Mouse (Mus musculus) R1 (cell line): ENCODE measurements around the gene Ap1g2.

Experiments
- DNase-seq: peaks from one replicate; pipeline ENCODE4 v3.0.0-alpha.2; 2018; ENCODE audit warnings: low read depth, low spot score

Gene Ap1g2

DNA sequence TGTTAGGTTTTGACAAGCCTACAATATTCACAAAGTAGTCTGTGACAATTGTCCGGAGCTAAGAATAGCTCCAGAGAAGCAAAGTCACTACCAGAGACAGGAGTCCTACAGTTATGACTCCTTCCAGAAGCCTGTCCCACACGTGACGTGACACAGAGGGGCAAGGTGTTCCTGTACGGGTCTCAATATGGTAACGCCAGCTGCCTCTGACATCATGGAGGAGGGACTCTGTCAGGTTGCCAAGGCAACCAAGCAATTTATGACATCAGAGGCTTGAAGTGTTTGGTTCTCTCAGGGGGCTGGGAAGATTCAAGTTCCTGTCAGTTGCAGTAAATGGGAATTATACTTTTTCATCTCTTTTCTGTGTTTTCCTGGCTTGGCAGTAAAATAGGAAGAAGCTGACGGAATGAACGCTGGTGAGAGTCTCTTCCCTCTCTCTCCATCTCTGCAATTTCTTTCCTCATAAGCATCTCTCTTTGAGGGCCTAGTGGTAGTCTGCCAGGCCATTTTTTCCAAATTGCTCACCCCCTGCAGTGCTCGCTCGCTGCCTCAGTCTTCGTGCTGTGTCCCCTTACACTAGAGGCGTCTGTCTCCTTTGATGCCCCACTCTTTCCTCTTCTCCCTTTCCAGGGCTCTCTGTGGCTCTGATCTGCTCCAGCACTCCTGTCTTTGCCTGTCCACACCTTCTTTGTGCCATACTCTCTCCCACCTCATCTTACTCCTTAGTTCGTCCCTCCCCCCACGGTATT lies 17.0 kb downstream of the Ap1g2 start:
- peak; percentile 82 for DNase-seq

DNA sequence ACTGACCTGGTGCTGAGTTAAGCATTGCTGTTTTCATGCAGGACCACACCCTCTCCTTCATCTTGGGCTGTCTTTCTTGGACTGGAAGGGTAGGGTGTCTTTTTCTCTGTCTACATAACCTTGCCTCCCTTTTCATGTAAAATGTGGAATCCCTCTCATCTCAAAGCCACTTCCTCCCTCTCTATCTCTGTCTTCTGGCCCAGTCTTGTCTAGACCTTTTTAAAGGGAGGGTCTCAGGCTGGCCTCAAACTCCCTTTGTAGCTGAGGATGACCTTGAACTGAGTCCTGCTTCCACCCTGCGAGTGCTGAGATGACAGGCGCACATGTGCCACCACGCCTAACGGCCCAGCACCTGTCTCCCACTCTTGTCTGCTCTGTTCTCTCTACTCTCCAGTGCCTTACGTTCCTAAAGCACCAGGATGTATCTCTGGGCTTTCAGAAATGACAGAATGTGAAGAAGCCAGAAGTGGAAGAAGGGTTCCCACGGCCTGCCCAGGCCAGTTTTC lies 20.3 kb downstream of the Ap1g2 start:
- DNase-seq, result peak; percentile 100

DNA sequence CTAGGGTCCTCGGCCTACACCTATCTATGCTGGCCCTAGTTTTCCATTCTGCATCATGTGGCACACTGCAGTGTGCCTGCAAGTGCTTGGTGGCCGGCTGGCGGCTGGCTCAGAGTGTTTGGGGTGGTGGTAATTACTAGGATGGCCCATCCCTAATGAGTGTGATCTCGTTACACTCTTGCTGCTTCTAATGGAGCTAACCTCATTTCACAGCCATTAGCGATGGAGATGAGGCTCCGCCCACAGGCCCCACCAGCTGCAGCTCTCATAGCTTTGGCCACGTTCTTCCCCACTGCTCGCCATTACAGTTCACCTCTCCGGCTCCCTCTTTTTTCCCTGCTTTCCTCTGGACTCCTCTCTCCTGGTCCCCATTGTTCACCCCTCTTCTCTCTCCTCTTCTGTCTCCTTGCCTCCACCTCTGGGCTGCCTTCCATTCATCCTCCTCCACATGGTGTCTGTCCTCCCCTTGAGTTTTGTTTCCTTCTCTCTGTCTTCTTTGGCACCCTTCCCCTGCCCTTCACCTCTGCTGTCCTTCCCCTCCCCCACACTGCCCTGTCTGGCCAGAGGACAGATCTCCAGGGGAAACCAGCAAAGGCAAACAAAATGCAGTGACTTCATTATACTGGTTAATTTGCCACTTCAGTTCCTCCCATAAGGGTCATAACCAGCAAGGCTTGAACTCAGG lies 20.9 kb downstream of the Ap1g2 start:
- no peak for DNase-seq

DNA sequence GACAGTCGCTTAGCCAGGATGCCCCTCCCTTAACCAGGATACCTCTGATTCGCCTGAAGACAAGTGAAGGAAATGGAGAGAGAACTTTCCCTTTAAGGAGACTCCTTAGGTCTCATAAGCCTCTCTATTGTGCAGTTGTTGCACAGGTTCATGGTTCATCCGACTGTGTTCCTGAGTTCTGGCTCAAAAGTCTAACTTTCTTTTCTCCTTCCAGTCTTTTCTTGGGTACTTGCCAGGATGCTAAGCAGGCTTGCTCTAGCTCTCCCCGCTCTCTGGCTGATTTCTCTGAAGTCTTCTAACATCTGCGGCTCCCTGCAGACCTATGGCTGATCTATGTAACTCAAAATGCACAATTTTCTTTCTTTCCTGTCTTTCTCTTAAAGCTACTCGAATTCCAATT lies 22.9 kb downstream of the Ap1g2 start:
- DNase-seq, result no peak

DNA sequence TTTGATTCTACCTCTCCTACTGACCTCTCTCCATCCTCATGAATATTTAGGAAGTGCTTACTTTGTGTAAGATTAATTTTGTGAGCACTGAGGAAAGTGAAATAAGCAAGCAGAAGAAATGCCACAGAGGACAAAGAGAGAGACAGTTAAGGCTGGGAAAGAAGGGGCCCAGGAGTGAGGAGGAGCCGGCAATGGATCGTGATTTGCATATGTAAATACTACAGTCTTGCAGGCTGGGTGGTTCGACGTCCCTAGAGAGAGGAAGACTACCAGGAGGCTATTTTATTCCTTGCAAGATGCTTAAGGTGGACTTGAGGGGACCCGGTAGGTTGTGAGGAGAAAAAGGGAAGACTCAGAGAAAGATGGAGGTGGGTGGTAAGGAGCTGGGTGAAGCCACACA lies 25.3 kb downstream of the Ap1g2 start:
- no peak for DNase-seq

DNA sequence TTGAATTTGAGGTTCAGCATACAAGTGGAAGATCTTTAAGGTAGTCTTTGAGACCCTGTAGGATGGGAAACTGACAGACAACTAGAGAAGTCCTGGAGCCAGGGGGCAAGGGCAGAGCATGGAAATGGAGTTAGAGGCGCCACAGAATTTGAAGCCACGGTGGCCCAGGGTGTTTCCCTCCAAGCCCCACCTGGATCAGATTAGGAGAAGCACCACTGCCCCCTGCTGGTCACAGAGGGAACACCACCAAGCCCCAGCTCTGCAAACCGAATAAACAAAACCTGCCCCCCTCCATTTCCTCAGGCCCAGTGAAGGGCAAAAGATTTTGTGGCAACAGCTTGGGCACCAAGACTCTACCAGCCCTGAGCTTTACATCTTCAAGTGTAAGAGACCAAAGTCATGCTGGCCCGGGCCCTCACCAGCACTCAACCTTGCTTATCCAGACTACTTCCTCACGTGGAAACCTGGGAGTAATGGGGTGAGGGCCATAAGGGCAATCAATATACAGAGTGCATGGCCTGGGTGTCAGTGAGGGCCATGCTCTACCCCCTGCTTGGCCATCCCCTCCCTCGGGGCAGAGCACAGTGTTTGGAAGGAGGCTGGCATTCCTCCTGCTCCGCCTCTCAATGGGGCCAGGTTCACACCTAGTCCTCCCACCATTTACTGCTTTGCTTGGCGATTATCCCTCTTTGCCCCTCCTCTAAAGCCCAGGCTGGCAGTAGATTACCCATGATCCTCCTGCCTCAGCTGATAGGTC lies 27.0 kb downstream of the Ap1g2 start:
- peak; percentile 91 for DNase-seq

DNA sequence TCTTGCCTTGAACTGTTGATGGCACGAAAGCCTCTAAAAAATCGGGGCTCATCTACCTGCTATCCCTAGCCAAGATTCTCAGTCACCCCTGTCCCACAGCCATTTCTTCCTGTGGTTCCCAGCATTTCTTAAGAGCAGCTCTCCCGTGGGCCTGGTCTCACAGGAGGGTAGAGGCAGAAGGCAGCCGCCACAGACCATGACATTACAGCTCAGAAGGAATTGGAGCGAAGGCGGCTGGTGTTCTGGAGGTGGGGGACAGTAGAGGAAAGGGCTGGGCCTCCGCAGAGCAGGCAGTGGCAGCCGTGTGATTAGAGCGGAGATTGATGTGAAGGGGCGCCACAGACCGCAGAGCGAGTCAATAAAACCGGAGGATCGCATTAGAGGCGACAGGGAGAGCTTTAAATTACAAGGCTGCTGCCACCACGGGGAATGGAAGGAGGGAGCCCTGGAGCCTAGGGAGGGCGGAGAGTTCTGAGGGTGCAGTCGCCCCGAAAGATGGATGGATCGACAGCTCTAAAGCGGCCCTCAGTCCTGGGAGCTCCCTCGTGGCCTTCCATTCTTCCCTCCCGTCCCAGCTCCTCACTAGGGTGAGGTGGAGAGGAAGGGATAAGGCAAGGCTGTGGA lies 27.9 kb downstream of the Ap1g2 start:
- DNase-seq, result no peak

DNA sequence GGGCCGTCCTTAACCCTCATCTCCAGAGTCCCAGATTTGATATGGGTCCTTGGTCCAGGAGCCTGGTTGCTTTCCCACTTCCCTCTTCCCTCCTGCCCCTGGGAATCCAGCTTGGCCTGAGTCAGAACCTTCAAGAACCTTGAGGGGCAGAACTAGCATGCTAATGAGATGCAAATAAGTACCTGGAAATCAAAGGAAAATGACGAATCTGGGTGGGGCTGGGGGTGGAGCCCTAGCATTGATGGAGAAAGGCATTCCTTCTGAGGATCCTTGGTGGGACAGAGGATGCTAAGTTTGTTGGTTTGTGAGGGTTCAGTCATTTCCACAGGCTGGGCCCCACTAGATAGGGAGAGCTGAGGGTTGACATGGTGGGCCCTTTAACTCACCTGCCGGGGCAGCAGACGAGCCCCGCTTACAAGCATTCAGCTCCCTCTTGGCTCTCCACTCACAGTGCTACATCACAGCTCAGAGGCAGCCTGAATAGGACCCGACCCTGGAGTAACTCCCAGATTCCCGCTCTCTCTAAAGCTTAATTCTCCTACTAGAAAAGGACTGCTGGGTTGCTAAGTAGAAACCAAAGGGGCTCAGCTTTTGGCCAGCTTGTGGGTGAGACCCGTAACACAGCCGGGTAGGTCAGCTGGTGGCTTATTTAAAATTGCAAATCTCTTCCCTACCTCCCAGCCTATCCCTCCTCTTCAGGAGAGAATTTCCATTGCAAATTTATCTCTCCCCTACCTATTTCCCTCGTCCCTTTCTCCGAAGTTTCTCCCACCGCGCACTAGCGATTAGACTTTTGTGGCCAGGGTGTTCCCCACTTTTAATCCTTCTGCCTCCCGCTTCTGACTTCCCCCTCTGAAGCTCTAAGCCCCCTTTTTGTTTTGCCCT lies 28.7 kb downstream of the Ap1g2 start:
- peak; percentile 97 for DNase-seq

DNA sequence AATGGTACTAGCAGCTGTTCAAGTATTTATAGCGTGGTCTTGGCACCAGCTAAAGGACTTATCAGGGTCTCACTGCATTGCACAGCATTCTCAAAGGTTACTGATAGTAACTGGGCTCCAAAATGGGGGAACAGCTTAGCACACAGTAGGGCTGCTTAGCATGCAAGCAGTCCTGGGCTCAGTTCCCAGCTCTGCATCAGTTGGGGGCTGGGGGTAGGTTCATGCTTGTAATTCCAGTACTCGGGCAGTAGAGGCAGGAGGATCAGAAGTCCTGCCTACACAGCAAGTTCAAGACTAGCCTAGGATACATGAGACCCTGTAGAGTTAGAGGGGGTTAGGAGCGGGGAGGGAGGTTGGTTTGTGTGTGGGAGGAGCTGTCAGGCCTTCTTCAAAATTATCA lies 29.4 kb downstream of the Ap1g2 start:
- peak; percentile 86 for DNase-seq

DNA sequence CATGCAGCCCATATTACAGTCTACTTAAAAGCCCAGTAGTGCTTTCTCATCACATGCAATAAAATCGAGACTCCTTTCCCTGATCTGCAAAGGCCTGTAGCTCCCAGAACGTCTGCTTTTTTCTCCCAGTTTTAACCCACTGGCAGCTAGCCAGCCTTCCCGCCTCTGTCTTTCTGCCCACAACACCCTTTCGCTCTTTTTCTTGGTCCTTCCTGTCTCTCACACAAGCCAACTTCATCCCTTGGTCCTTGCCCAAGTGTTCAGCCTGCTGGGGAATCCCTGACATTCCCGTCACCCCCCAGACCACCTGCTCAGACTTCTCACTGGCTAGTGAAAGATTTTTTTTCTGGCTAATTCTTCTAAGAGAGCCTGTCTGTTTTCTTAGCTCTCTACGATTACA lies 30.2 kb downstream of the Ap1g2 start:
- no peak for DNase-seq

DNA sequence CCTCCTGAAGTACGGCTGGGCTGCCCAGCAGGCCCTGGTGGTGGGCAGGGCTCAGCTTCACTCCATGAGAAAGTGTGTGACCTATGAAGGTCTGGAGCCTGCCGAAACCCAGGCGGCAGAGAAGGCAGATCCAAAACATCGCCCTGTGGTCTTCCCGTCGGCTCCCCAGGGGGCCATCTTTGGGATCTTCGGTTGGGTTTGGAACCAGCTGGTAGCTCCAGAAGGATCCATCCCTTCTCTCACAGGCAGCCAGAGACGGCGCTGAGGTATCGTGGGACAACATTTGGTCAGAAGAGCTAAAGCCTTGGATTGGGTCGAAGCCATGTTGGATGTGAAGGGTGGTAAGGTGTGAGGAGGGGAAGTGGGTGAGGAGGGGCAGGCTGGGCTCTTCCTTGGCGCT lies 32.0 kb downstream of the Ap1g2 start:
- no peak for DNase-seq

DNA sequence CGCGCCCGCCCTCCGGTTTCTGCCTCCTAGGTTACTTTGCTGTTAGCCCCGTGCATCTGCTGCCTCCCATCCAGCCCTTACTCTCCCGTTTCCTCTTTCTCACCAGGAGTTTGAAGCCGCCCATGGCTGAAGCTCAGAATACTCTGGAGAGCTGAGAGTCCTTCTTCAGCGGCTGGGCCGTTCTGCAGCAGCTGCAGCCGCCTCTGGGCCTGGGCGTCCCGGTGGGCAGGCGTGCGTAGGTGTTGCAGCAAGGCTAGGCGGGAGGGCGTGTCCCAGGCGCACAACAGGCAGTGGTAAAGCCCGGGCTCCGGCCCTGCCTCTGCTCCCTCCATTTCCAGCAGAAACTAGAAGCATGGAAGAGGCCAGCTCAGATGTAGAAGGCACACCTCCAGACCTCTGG lies 34.6 kb downstream of the Ap1g2 start:
- peak; percentile 76 for DNase-seq

DNA sequence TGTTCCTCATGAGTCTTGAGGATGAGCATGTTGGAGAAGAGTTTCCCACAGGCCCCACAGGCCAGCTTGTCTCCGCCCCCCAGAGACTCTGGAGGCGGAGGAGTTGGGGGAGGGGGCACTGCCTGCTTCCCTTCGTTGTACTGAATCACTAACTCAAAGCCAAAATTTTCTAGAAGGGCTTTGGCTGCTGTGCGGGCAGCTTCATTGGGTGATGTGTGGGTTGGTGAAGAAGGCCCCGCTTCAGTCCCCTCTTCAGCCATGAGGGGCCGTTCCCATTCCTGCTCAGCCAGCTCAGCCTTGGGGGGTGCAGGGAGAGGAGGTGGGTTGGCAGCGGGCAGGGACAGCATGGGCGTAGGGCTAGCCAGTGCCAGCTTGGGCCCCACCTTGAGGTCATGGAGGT lies 40.4 kb downstream of the Ap1g2 start:
- DNase-seq, result peak; percentile 58

DNA sequence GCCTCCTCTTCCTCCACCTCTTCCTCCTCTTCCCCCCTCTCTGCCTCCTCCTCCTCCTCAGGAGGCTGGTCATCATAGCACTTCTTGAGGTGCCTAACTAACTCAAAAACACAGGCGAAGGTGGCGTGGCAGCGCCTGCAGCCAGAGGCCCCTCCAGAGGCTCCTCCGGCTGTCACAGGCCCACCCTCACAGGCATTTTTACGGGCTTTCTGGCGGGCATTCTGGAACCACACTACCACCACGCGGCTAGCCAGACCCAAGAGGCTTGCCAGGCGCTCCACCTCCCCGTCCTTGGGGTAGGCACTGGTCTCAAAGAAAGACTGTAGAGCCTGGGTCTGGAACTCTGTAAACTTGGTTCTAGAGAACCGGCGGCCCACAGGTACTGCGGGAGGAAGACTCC lies 41.0 kb downstream of the Ap1g2 start:
- DNase-seq, result no peak

DNA sequence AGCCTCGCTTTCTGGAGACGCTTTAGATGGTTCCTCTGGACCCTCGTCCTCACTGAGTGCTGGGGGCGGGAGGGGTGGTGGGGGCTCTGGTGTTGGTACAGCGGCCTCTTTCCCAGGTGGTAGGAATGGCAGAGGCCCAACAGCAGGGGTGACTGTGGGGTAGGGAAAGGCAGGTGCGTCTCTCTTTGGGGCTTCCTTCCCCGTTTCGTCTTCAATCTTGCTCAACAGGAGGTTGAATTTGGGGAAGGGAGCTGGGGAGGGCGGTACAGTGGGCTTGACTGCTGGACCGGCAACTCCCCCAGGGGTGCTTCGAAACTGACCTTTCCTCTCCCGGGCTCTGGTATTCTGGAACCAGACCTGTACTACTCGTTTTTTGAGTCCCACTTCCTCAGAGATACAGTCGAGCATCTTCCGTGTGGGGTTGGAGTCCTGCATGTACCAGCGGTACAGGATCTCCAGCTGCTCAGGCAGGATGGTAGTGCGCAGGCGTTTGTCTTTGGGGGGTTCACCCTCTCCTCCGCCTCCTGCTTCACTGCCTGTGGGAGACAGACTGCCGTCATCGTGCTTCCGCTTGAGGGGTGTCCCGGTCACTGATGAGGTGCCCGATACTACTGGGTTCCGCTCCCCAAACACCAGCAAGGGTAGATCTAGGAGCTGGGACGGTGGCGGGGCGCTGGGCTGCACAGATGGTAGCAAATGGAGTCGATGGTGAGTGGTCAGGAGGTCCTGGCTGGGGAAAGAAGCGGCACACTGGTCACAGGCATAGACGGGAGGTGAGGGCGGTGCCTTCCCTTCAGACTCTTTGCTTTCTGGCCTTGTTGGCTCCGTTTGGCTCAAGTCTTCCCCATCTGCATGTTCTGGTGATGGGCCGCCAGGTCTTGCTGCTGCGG lies 41.7 kb downstream of the Ap1g2 start:
- peak; percentile 27 for DNase-seq

DNA sequence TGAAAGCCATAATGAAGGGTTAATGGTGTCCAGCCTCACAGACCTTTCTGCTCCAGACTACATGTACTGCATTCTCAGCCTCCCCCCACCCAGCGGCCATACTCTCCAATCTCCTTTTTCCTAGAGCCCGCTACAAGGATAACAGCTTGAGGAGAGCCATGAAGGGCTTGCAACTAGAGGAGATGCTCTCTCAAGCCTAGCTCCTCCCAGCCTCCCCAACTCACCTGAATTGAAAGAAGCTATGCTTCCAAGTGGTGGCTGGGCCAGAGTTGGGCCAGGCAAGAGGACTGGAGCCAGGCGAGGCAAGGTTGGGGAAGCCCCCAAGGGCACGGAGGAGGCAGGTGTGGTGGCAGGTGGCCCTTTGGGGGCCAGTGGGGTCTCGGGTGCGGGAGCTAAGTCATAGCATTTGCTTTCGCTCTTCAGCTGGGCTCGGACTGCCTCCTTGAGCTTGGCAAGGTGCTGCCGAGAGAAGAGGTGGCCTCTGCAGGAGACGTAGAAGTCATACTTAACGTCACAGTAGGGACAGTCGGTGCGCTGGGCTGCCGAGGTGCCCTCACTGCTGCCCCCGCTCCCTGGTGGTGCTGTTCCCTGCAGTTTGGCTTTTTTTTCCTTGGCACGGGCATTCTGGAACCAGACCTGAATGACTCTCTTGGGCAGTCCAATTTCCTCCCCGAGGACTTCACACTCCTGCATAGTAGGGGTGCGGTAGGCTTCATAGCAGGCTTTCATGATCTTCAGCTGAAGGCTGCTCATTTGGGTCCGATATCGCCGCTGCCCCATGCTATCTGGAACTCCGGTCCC lies 42.6 kb downstream of the Ap1g2 start:
- DNase-seq, result peak; percentile 16

DNA sequence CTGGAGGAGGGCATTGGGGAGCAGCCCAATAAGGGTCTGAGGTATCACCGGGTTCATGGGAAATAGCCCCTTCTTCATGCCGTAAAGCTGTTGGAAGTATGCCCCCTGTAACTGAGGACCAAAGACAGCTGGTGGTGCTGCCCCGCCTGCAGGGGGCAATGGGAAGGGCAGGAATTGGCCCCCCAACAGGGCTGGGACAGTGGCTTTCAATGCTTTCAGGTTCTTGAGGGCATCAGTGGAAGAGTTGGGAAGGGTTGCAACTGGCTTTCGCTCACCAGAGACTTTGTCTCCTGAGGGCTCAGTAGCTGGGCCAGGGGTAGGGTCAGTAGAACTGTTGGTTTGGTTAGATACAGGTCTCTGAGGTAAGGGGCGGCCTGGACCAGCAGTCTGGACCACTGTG lies 43.3 kb downstream of the Ap1g2 start:
- DNase-seq, result no peak

DNA sequence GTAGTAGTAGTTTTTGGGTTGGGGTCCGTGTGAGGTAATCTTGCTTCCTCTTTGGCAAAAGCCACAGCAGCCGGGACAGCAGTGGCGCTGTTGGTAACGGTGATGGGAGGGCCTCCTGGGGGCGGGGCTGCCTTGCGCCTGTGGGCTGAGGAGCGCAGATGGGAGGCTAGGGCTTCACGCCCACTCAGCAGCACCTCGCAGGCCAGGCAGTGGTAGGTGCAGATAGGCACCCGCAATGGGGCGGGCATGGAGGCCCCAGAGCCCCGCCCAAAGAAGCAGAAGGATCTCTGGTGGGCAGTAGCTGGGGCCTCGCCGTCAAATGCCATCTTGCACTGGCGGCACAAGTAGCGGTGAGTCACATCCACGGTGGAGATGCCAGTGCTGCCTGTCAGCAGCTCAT lies 43.8 kb downstream of the Ap1g2 start:
- peak; percentile 77 for DNase-seq

DNA sequence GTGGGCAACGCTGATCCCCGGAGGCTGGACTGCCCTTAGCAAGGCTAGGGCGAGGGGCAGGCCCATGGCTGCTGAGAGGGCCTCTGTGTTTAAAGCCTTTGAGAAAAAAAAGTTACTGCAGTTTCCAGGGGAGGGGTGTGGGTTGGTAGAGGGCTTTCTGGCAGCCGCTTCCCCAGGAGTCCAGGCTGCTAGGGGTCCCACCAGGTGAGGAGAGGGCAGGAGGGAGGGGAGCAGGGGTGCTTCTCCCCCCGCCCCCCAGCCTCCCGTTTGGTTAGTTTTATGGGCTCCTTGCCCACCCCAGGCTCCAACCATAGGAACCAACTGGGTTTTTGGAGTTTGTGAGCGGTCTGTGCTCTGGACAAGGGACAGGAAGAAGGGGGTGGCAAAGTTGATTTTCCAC lies 44.5 kb downstream of the Ap1g2 start:
- no peak for DNase-seq
